Mouse (Mus musculus): Measurements from ENCODE around the gene Sox2. TPM values are rescaled to one million over a fixed set of nuclear protein-coding genes. Genes with fewer than 3 reads are reported as not detected.
A peak's percentile ranks its signal among the peaks of the same experiment; 100 is the strongest.

Gene Sox2
- polyA plus RNA-seq, 1 experiment from 2014 or later, result 0.38 TPM

DNA sequence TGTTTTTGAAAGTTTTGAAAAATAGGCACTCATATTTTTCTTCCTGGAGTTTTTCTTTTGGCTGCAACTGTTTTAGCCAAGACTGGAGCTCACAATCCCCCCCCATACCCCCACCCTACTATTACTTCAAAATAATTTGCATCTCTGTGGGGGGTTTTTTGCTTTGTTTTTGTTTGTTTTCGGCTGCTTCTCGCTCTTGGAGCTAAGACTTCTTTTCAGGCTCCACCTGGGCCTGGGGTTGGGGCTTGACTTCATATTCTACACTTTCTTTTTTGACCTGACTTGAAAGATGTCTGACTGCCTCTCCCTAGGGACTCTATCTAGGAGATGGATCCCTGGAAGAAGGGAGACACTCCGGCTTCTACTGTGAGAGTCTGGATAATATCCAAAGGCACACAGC lies 5.9 kb downstream of the Sox2 start:
- ATAC-seq (ENCODE audit: insufficient number of reproducible peaks, low FRiP score, low TSS enrichment, low read depth), result no peak
- no peak overlapping the region for H3K9ac ChIP-seq
- no peak overlapping the region for H3K27ac ChIP-seq
- H3K9me3 ChIP-seq, result no peaks in the 10 kb centered on the region
- no peak overlapping the region for H3K4me3 ChIP-seq
- no peak overlapping the region for H3K4me2 ChIP-seq
- H3K36me3 ChIP-seq, result no peaks in the 10 kb centered on the region
- H3K4me1 ChIP-seq, result peaks cover under 1% of the 10 kb centered on the region
- H3K27me3 ChIP-seq, result peaks cover 93% of the 10 kb centered on the region
- 8% methylated on average over 3 of the region's 3 CpGs for WGBS

DNA sequence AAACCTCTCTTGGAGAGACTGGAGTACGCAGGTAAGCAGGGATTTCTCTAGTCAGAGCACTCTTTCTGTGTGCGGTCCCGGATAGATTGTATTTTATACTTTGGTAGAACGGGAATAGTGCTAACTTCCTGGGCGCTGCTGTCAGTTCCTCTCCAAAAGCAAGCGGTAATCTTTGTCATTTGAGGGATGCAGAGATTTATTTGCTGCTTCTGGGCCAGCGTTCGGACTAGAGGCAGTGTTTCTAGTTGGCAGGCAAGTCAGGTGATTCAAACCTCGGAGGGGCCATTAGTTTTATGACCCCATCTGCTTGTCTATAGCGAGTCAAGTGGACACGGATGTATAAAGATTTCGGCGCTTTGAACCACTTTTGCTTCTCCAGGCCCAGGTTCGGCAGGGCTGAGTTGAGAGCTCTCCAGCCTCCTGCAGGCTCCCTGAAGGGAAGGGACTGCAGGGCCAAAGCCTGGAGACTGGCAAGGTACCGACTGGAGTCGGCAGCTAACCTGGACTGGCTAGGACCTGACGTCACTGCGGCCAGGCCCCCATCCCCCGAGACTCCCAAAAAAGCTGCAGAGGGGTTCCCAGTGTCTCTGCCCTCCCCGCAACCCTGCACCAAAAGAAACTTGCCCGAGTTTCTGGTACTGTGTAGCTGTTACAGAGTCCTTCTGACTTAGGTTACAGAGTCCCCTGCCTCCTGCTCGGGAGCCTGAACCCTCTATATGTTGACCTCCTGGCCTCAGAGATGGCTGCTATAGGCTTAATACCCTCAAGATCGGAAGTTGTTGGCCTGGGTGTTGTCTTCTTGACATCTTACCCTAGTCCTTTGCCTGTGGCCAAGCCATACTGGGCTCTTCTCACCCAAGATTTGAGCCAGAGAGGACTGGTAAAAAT lies 6.9 kb downstream of the Sox2 start:
- Histone ChIP-seq H3K9me3 (no peaks in the 10 kb centered on the region), H3K4me3 (no peak overlapping the region), H3K9ac (no peak overlapping the region), H3K27me3 (peaks cover 95% of the 10 kb centered on the region), H3K36me3 (no peaks in the 10 kb centered on the region), H3K27ac (no peak overlapping the region), H3K4me2 (no peak overlapping the region), H3K4me1 (no peaks in the 10 kb centered on the region)
- WGBS, result 7% methylated on average over 23 of the region's 23 CpGs
- no peak for ATAC-seq (ENCODE audit: insufficient number of reproducible peaks, low FRiP score, low TSS enrichment, low read depth)

DNA sequence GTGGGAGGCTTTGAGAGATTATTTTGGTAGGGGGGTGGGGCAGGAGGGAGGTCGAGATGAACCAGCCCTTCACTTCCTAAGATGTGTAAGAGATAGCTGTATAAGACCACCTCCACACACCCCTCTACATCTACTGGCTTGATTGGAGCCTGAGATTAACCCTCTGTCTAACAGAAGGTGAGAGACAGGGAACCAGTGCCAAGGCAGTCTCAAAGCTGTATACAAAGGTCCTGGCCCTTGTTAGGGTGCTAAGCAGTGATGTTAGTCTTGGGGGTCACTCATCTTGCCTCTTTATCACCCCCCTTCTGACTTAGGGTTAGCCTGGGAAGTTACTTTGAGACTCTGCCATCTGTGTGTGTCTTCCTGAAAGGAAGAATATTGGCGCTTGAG lies 7.5 kb downstream of the Sox2 start:
- H3K36me3 ChIP-seq, result no peaks in the 10 kb centered on the region
- no peak overlapping the region for H3K9ac ChIP-seq
- peaks cover 97% of the 10 kb centered on the region for H3K27me3 ChIP-seq
- no peak overlapping the region for H3K4me3 ChIP-seq
- H3K4me1 ChIP-seq, result no peaks in the 10 kb centered on the region
- no peak overlapping the region for H3K4me2 ChIP-seq
- no peaks in the 10 kb centered on the region for H3K9me3 ChIP-seq
- H3K27ac ChIP-seq, result no peak overlapping the region
- WGBS, result 16% methylated on average over 2 of the region's 2 CpGs
- ATAC-seq (ENCODE audit: insufficient number of reproducible peaks, low FRiP score, low TSS enrichment, low read depth), result no peak

DNA sequence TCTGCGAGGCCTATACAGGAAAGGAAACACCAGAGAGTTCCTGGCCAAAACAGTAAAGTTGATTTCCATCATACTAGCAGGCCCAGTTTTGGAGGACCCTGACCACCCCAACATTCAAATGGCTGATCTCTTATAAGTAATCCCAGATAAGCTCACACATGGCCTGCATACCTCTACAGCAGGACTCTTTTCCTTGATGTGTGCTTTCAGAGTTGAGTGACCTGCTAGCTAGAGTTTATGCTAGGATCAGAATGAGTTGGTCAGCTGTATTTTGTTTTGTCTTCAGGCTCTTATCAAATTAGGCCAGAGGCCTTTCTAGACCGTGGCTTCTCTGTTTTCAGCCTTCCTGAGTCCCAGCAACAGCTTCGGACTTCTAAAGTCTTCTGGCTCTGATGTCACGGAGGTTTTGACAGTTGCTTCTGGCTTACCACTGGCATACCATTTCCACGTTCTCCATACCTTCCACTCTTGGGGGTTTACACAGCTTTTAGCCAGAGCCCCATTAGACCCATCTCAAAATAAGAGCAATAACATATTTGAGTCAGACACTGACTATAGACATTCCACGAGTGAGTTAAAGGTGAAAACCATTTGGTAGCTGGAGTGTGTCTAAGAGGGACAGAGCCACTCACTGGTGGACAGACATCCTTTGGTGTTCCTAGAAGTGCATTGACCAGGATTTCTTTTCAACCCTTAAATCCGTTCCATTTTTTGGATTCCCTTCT lies 8.2 kb downstream of the Sox2 start:
- ATAC-seq (ENCODE audit: insufficient number of reproducible peaks, low FRiP score, low TSS enrichment, low read depth), result no peak
- H3K9me3 ChIP-seq, result no peaks in the 10 kb centered on the region
- H3K27ac ChIP-seq, result no peak overlapping the region
- 51% methylated on average over 7 of the region's 7 CpGs for WGBS
- H3K27me3 ChIP-seq, result peaks cover 99% of the 10 kb centered on the region
- H3K4me1 ChIP-seq, result peaks cover 3% of the 10 kb centered on the region
- no peaks in the 10 kb centered on the region for H3K36me3 ChIP-seq
- H3K4me3 ChIP-seq, result no peak overlapping the region
- H3K9ac ChIP-seq, result no peak overlapping the region
- no peak overlapping the region for H3K4me2 ChIP-seq

DNA sequence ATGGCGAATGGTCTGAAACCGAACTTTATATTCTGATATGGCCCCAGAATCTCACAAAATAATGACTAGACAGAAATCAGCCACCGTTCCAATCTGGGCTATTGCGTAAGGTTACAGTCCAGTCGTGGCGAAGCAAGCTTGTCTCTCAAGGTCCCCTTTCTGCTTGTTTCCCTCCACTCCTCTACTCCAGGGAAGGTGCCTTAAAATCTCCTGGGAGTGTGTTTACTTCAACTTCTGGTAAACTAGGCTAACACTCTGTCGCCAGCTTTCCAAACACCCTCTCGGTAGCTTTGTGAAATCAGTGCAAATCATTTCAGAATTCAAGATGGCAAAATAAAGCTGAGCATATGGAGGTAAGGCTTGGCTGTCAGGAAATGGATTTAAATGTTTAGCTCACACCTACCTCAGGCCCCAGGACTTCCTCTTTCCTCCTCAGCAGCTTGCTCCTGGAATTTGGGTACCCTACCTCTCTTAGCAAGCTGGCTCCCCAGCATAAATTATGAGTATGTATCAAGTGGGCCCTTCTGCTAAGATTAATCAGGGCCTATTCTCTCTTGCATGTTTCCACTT lies 8.8 kb downstream of the Sox2 start:
- WGBS, result 48% methylated on average over 8 of the region's 8 CpGs
- Histone ChIP-seq H3K4me3 (no peak overlapping the region), H3K27ac (no peak overlapping the region), H3K4me2 (no peak overlapping the region), H3K36me3 (no peaks in the 10 kb centered on the region), H3K9ac (no peak overlapping the region), H3K9me3 (no peaks in the 10 kb centered on the region), H3K27me3 (peaks cover 99% of the 10 kb centered on the region), H3K4me1 (peaks cover 10% of the 10 kb centered on the region)
- no peak for ATAC-seq (ENCODE audit: insufficient number of reproducible peaks, low FRiP score, low TSS enrichment, low read depth)

DNA sequence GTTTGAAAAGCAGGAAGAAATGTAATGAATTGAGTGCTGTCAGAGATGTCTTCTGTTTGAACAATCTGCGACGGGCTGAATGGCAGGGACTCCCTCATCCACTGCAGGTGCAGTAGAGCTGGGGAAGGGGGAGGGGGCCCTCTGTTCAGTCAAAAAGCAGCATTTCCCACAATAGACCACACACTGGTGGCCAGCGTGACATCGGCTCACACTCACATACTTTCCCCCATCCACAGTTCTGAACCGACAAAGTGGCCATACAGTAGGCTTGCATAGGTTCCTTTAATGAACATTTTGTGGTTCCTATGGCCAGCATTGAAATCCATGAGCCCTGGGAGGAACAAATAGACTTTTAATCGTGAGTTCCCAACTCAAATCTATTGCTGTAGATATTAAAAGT lies 9.7 kb downstream of the Sox2 start:
- no peak overlapping the region for H3K4me3 ChIP-seq
- no peak overlapping the region for H3K9ac ChIP-seq
- no peak overlapping the region for H3K27ac ChIP-seq
- H3K36me3 ChIP-seq, result no peaks in the 10 kb centered on the region
- H3K27me3 ChIP-seq, result peaks cover 98% of the 10 kb centered on the region
- 8% methylated on average over 6 of the region's 6 CpGs for WGBS
- no peaks in the 10 kb centered on the region for H3K9me3 ChIP-seq
- H3K4me1 ChIP-seq, result peaks cover 16% of the 10 kb centered on the region
- no peak overlapping the region for H3K4me2 ChIP-seq
- ATAC-seq (ENCODE audit: insufficient number of reproducible peaks, low FRiP score, low TSS enrichment, low read depth), result no peak

DNA sequence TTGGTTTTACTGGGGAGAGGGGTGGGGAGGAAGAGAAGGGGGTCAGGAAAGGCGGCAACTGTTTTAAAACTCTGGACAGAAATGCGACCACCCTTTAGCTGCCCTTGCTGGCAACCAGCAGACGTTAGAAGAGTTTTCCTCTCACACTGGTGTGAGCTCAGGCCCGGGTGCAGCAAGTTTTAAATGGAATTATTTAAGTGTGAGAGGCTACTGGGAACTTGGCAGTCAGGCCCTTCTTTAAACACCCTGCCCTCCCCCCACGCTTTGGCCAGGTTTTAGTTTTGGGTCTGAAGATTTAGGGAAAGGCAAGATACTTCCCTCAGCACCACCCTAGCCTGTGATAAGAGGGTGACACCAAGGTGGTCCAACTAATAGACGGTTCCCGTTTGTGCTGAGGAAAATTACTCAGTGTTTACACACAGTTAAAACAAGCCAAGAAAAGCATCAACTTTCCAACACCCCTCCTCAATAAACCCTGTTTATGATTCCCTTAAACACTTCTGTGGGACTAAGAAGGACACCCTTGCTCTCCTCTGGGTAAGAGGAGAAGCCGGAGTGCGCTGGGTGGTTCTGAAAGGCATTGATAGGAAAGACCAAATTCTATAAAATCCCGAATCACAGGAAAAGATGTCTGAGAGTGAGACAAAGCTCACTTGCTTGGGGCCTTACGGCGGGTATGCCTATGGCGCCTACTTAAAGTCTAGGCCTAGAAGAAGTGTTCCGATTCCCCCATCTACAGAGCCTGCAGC lies 10.5 kb downstream of the Sox2 start:
- Histone ChIP-seq H3K27me3 (peaks cover 96% of the 10 kb centered on the region), H3K4me3 (no peak overlapping the region), H3K27ac (no peak overlapping the region), H3K9ac (no peak overlapping the region), H3K4me2 (no peak overlapping the region), H3K36me3 (no peaks in the 10 kb centered on the region), H3K9me3 (no peaks in the 10 kb centered on the region), H3K4me1 (peaks cover 16% of the 10 kb centered on the region)
- 7% methylated on average over 14 of the region's 14 CpGs for WGBS
- no peak for ATAC-seq (ENCODE audit: insufficient number of reproducible peaks, low FRiP score, low TSS enrichment, low read depth)

DNA sequence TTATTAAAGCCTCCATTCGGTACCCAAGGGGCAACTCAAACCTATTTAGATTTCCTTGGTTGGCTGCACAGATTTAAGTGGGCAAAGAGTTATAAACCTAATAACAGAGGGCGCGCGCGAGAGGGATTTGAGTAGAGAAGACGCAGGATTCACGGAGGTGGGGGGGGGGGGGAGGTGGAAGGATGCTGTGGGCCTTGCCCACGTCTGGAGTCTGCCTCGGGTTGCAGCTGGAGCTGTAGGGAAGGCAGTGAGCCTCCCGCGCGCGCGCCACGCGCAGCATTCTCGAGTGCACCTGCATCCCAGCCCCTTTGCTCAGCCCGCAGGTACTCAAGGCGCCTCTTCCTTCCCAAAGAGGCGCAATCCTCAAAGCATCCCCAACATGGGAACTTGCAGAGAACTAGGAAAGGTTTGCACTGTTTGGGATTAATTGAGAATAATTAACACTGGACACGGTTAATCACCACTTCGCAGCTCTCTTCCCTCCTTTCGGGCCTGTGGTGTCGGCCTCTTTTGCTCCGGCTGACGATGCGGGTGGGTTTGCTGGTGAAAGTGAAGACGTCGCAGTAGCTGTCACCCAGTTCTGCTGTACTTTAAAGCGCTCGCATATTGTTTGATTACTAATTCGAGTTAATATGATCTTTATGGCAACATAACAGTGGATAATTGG lies 11.3 kb downstream of the Sox2 start:
- H3K27ac ChIP-seq, result no peak overlapping the region
- H3K4me2 ChIP-seq, result no peak overlapping the region

DNA sequence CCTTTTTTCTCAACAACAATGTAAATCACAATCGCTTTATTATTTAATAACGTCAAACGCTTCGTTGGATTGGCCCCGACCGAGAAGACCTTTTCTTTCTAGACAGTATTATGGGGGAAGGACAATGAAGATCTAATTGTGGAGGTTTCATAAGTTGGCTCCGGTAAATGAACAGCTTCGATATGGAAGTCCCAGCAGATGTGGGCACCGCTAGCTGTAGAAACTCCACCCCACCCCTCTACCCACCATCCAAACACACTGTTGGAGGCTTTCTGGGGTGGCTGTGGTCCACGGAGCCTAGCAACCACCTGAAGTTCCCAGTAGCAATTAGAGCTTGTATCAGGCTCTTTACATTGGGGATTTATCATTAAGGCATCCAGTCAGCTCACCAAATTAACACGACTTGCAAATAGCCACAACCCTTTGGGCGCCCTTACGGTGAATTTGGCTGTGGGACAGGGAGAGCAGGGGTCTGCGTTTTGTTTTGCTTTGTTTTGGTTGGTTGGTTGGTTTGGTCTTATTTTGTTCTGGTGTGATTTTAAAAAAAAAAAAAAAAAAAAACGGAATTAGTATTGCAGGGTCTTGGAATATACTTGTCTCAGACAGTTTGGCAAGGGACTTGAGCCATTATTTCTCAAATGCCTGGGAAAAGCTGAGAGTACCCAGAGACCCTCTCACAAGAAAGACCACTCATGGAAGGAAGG lies 12.0 kb downstream of the Sox2 start:
- WGBS, result 4% methylated on average over 15 of the region's 15 CpGs
- no peak overlapping the region for H3K9ac ChIP-seq
- H3K4me1 ChIP-seq, result peaks cover 16% of the 10 kb centered on the region
- no peak overlapping the region for H3K27ac ChIP-seq
- H3K27me3 ChIP-seq, result peaks cover 96% of the 10 kb centered on the region
- H3K9me3 ChIP-seq, result no peaks in the 10 kb centered on the region
- H3K4me3 ChIP-seq, result no peak overlapping the region
- H3K4me2 ChIP-seq, result no peak overlapping the region
- no peaks in the 10 kb centered on the region for H3K36me3 ChIP-seq
- ATAC-seq (ENCODE audit: insufficient number of reproducible peaks, low FRiP score, low TSS enrichment, low read depth), result no peak

More for the DNA sequence above, 11.3 kb downstream of the Sox2 start:
- WGBS, result 2% methylated on average over 31 of the region's 32 CpGs
- no peaks in the 10 kb centered on the region for H3K36me3 ChIP-seq
- no peak overlapping the region for H3K4me3 ChIP-seq
- no peak for ATAC-seq (ENCODE audit: insufficient number of reproducible peaks, low FRiP score, low TSS enrichment, low read depth)
- peaks cover 16% of the 10 kb centered on the region for H3K4me1 ChIP-seq
- H3K27me3 ChIP-seq, result peaks cover 96% of the 10 kb centered on the region
- no peak overlapping the region for H3K9ac ChIP-seq
- no peaks in the 10 kb centered on the region for H3K9me3 ChIP-seq

DNA sequence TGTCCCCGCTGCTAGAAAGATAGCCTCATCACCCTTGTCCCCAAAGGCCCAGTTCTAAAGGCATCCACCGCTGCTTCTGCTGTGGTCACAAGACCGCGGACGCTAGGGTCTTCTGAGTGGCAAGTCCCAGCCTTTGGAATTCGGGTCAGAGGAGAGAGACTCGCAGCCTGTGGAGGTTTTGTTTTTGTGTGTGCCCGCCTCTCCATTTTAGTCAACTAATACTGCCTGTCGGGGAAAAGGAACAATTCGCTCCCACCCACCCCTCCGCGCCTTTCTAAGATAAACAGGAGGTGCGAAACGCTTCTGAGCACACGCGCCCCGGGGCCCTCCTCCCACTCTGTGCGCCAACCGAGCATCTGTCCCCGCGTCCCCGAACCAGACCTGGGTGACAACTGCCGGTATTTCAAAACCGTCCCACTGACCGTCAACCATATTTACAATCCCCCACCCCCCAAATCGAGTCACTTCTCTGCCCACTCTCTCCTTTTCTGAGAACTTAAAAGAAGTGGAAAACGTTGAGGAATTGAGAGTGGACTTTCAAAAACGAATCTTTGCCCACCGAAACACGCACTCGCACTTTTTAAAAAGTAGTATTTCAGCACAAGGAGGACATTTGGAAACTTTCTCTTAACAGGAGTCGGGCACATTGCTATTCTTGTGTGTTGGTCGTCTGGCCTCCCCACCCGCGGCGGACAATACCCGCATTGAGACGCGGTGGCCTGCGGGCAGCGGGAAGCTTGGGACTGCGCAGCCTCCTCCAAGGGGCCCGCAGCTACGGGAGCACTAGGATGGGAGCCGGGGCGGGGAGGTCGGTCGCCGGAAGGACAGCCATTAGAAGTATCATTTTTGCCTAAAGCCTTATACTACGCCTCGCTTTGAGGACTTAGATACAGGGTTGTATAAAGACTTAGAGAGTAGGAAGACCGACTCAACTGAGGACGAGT lies 12.8 kb downstream of the Sox2 start:
- Histone ChIP-seq H3K27ac (no peak overlapping the region), H3K9me3 (no peaks in the 10 kb centered on the region), H3K4me3 (peak overlapping the region; percentile 34), H3K4me2 (peak overlapping the region; percentile 49), H3K36me3 (no peaks in the 10 kb centered on the region), H3K4me1 (peaks cover 16% of the 10 kb centered on the region), H3K27me3 (peaks cover 94% of the 10 kb centered on the region), H3K9ac (no peak overlapping the region)
- ATAC-seq (ENCODE audit: insufficient number of reproducible peaks, low FRiP score, low TSS enrichment, low read depth), result no peak
- under 1% methylated on average over 53 of the region's 53 CpGs for WGBS

Data from limb, embryonic 15.5 days (tissue).